Mouse (Mus musculus) WW6 (cell line): ENCODE results near the gene Gtf3c6.
"Not testable (repeated sequence)": the region's sequence is repeated elsewhere in the genome, so short reads cannot be mapped to it uniquely, and the experiment has no call there.

Experiments used
- DNase-seq: peaks from one replicate; pipeline ENCODE4 v3.0.0-alpha.2; 2013; ENCODE audit warnings: low read depth, low spot score

Gene Gtf3c6

GRCm38 (mm10) chr10:40257414-40258255, at the start of gene Gtf3c6:
TSS of gene Gtf3c6 (minus strand) at chr10:40258108.
- DNase-seq = peak; percentile 82

- DNase-seq = no peak
These were observed 48.1 kb upstream of the Gtf3c6 start for GRCm38 (mm10) chr10:40305989-40306388.

GRCm38 (mm10) chr10:40302140-40302985, 44.5 kb upstream of the Gtf3c6 start, which contains the start of gene Amd1:
TSS of gene Amd1 (minus strand) at chr10:40302186.
- peak; percentile 96 for DNase-seq

GRCm38 (mm10) chr10:40301181-40302075, 43.5 kb upstream of the Gtf3c6 start:
- not testable (repeated sequence) for DNase-seq

GRCm38 (mm10) chr10:40300648-40301171, 42.8 kb upstream of the Gtf3c6 start:
- peak; percentile 76 for DNase-seq

GRCm38 (mm10) chr10:40292640-40293039, 34.7 kb upstream of the Gtf3c6 start:
- no peak for DNase-seq

- DNase-seq = no peak
These were observed 28.9 kb upstream of the Gtf3c6 start for GRCm38 (mm10) chr10:40286767-40287166.

- DNase-seq = no peak
These were observed 27.7 kb upstream of the Gtf3c6 start for GRCm38 (mm10) chr10:40285571-40285970.

- no peak for DNase-seq
These were observed 27.1 kb upstream of the Gtf3c6 start for GRCm38 (mm10) chr10:40284997-40285396.

- DNase-seq = no peak
These were observed 26.4 kb upstream of the Gtf3c6 start for GRCm38 (mm10) chr10:40284179-40284831.

- no peak for DNase-seq
These were observed 25.7 kb upstream of the Gtf3c6 start for GRCm38 (mm10) chr10:40283636-40284035.

GRCm38 (mm10) chr10:40281565-40281964, 23.7 kb upstream of the Gtf3c6 start:
- no peak for DNase-seq

- no peak for DNase-seq
These were observed 20.4 kb upstream of the Gtf3c6 start for GRCm38 (mm10) chr10:40278317-40278716.

- DNase-seq = no peak
These were observed 18.1 kb upstream of the Gtf3c6 start for GRCm38 (mm10) chr10:40275991-40276390.

GRCm38 (mm10) chr10:40273938-40274337, 16.0 kb upstream of the Gtf3c6 start:
- DNase-seq = no peak

- DNase-seq = no peak
These were observed 13.3 kb upstream of the Gtf3c6 start for GRCm38 (mm10) chr10:40271216-40271615.

- no peak for DNase-seq
These were observed 7.0 kb upstream of the Gtf3c6 start for GRCm38 (mm10) chr10:40264920-40265319.

GRCm38 (mm10) chr10:40263691-40264090, 5.8 kb upstream of the Gtf3c6 start:
- no peak for DNase-seq

- no peak for DNase-seq
These were observed 4.3 kb upstream of the Gtf3c6 start for GRCm38 (mm10) chr10:40262200-40262599.

GRCm38 (mm10) chr10:40260305-40260704, 2.4 kb upstream of the Gtf3c6 start:
- DNase-seq = no peak

- DNase-seq = no peak
These were observed 1.6 kb upstream of the Gtf3c6 start for GRCm38 (mm10) chr10:40259542-40259941.
